Mouse (Mus musculus) embryonic facial prominence, embryonic 14.5 days (tissue): ENCODE data around the gene Igsf11. TPM values are rescaled to one million over a fixed set of nuclear protein-coding genes. Genes with fewer than 3 reads are reported as not detected.
"Not testable (repeated sequence)": the region's sequence is repeated elsewhere in the genome, so short reads cannot be mapped to it uniquely, and the experiment has no call there.

ENCODE experiments used
- ATAC-seq: fragments of 200-750 bp; cut with Nextera tagmentation; 2 replicates; pipeline ENCODE4 v1.8.0; 2017; ENCODE audit warnings: low read depth, moderate number of reproducible peaks, moderate TSS enrichment
- DNase-seq: peaks from one replicate; pipeline ENCODE4 v3.0.0-alpha.2; 2015; ENCODE audit warnings: low spot score
- H3K27ac ChIP-seq: fragments of 300-500 bp; sonication (generic); replicated peaks from 2 replicates; pipeline ENCODE4 v1.5.1; 2014; ENCODE audit warnings: low read depth, mild to moderate bottlenecking, low read length, moderate library complexity
- H3K27me3 ChIP-seq: fragments of 300-500 bp; sonication (generic); replicated peaks from 2 replicates; pipeline ENCODE4 v1.6.1; 2014; ENCODE audit warnings: low read length; ENCODE audit not compliant: control insufficient read depth, insufficient read depth
- H3K36me3 ChIP-seq: fragments of 300-500 bp; sonication (generic); 2 replicates; pipeline ENCODE4 v1.6.1; 2014; ENCODE audit warnings: low read length, mixed read lengths; ENCODE audit not compliant: control insufficient read depth, insufficient read depth
- H3K4me1 ChIP-seq: fragments of 300-500 bp; sonication (generic); 2 replicates; pipeline ENCODE4 v1.6.1; 2014; ENCODE audit warnings: antibody characterized with exemption, low read length; ENCODE audit not compliant: control insufficient read depth, insufficient read depth
- H3K4me2 ChIP-seq: fragments of 300-500 bp; sonication (generic); 2 replicates; pipeline ENCODE4 v1.6.1; 2014; ENCODE audit warnings: low read depth, mild to moderate bottlenecking, low read length, moderate library complexity, mixed read lengths
- H3K4me3 ChIP-seq: fragments of 300-500 bp; sonication (generic); 2 replicates; pipeline ENCODE4 v1.5.1; 2014; ENCODE audit warnings: low read depth, mild to moderate bottlenecking, low read length
- H3K9ac ChIP-seq: fragments of 300-500 bp; sonication (generic); 2 replicates; pipeline ENCODE4 v1.6.1; 2014; ENCODE audit warnings: low read depth, mild to moderate bottlenecking, low read length, moderate library complexity, mixed read lengths
- H3K9me3 ChIP-seq: fragments of 300-500 bp; sonication (generic); 2 replicates; pipeline ENCODE4 v1.6.1; 2016; ENCODE audit warnings: low read length; ENCODE audit not compliant: control insufficient read depth
- WGBS: fragments of 180-500 bp; shearing (Covaris S2); extraction: QIAGEN DNeasy Blood & Tissue Kit; methylation state at CpG from one replicate; pipeline ENCODE4 v1.1.7; 2014; 5-methylcytosine and 5-hydroxymethylcytosine counted together
- polyA plus RNA-seq: library from polyadenylated mRNA; unstranded; fragments of >200 nt; fragmentation: Nextera tagmentation; extraction: Ambion mirVana; gene quantifications from 2 replicates; pipeline ENCODE4 v1.2.1, GENCODE M21; 2014

Gene Igsf11
- polyA plus RNA-seq, 1 experiment from 2014 or later = 0.89 TPM

DNA sequence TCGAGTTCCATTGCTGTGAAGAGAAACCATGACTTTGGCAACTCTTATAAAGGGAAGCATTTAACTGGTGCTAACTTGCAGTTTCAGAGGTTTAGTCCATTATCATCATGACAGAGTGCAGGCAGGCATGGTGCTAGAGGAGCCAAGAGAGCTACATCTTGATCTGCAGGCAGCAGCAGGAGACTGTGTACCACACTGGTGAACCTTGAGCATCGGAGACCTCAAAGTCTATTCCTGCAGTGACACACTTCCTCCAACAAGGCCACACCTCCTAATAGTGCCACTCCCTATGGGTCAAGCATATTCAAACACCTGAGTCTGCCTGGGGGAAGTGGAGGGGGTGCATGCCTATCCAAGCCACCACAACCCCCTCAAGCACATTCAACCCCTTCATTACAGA is 86.1 kb downstream of the Igsf11 start:
- Histone ChIP-seq H3K27ac (no peak overlapping the region), H3K9me3 (no peaks in the 10 kb centered on the region), H3K36me3 (no peaks in the 10 kb centered on the region), H3K4me2 (no peak overlapping the region), H3K4me1 (peaks cover 5% of the 10 kb centered on the region), H3K4me3 (no peak overlapping the region), H3K9ac (no peak overlapping the region), H3K27me3 (no peaks in the 10 kb centered on the region)
- 88% methylated on average over 2 of the region's 2 CpGs for WGBS
- ATAC-seq (no peak), DNase-seq (no peak)

DNA sequence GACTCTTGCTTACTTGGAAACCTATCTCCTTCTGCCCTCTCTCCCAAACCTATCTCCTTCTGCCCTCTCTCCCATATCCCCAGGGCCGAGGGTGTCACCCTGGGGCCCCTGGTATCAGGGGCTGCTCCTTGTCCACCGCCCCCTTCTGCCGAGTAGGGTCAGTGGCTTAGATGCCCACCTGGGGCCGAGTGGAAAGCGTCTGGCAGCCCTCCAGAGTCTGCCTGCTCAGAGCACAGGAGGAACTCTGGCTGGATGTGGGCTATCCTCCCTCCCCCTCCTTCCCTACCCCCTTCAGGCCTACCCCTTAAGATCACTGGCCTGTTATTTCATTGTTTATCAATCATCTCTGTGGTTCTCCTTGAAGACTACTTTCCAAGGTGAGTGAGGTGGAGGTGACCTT is 88.1 kb downstream of the Igsf11 start:
- DNase-seq (no peak), ATAC-seq (no peak)
- H3K4me3 ChIP-seq = no peak overlapping the region
- H3K9ac ChIP-seq = no peak overlapping the region
- no peaks in the 10 kb centered on the region for H3K36me3 ChIP-seq
- H3K27ac ChIP-seq = no peak overlapping the region
- no peak overlapping the region for H3K4me2 ChIP-seq
- no peaks in the 10 kb centered on the region for H3K9me3 ChIP-seq
- H3K27me3 ChIP-seq = no peaks in the 10 kb centered on the region
- WGBS = 30% methylated on average over 5 of the region's 5 CpGs
- peaks cover 5% of the 10 kb centered on the region for H3K4me1 ChIP-seq

DNA sequence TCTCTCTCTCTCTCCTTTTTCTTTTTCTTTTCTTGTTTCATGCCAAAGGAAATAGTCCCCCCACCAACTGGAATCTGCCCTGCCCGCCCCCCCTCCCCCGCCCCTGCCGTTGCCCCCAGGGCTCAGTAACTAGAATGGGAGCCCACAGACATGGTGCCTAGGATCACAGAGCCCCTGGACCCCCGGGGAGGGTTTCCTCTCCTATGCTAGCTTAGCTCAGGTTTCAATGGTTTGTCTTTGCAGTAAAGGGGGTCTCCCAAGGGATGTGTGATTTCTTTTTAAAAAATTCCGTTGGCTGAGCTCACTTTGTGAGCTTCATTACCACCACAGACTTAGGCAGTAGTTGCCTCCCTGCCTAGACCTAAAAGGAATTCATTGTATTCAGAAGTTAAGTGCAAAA is 89.6 kb downstream of the Igsf11 start:
- no peak for ATAC-seq
- H3K4me2 ChIP-seq = no peak overlapping the region
- peak; percentile 64 for DNase-seq

DNA sequence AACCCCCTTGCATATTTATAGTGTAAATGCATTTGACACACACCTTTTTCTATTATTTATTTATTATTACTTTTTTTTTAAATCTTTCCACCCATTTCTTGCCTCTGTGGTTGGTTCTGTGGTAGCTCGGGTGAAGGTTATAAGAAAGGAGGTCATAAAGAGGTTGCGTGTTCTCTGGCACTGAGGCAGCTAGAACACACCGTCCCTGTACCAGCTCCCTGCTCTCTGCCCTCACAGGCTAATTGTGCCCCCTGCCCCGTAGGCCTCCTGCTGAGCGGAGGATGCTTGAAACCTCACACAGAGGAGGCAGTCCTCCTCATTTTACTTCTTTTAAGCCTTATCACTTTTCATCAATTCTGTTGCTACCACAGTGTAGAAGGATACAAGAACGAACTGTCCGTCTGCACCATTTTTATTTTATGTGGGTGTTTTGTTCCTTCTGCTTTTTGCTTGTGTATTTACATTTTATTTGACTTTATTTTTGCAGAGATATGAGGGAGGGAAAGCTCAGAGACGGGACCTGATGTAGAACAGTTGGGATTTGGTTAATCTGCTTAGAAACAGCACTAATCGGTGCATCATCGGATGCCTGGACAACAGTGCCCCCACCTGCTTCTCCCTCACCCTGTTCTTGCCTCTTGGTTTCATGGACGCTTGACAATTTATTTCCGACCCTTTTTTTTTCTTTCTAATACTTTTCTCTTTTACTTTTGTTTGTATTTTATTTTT is 90.2 kb downstream of the Igsf11 start:
- WGBS = 18% methylated on average over 12 of the region's 12 CpGs
- DNase-seq (no peak), ATAC-seq (no peak)
- Histone ChIP-seq H3K27me3 (no peaks in the 10 kb centered on the region), H3K4me1 (peaks cover 5% of the 10 kb centered on the region), H3K4me3 (no peak overlapping the region), H3K4me2 (no peak overlapping the region), H3K9me3 (no peaks in the 10 kb centered on the region), H3K27ac (no peak overlapping the region), H3K36me3 (no peaks in the 10 kb centered on the region), H3K9ac (no peak overlapping the region)

More for the DNA sequence above, 89.6 kb downstream of the Igsf11 start:
- Histone ChIP-seq H3K4me1 (peaks cover 5% of the 10 kb centered on the region), H3K9ac (no peak overlapping the region), H3K4me3 (no peak overlapping the region), H3K36me3 (no peaks in the 10 kb centered on the region), H3K9me3 (no peaks in the 10 kb centered on the region), H3K27ac (no peak overlapping the region), H3K27me3 (no peaks in the 10 kb centered on the region)
- WGBS = 3% methylated on average over 5 of the region's 5 CpGs

DNA sequence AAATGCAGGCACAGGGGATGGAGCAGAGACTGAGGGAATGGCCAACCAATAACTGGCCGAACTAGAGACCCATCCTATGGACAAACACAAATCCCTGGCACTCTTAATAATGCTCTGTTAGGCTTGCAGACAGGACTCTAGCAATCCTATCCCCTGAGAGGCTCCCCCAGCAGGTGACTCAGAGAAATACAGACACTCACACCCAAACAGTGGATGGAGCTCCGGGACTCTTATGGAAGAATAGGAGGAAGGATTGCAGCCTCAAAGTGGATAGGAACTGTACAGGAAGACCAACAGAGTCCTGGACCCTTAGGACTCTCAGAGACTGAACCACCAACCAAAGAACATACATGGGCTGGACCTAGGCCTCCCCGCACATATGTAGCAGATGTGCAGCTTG is 91.4 kb downstream of the Igsf11 start:
- H3K9ac ChIP-seq, DNase-seq, ATAC-seq, H3K9me3 ChIP-seq, H3K4me2 ChIP-seq, H3K36me3 ChIP-seq, H3K4me1 ChIP-seq, H3K4me3 ChIP-seq, H3K27ac ChIP-seq, H3K27me3 ChIP-seq: not testable (repeated sequence)
- WGBS = 63% methylated on average over 3 of the region's 3 CpGs

DNA sequence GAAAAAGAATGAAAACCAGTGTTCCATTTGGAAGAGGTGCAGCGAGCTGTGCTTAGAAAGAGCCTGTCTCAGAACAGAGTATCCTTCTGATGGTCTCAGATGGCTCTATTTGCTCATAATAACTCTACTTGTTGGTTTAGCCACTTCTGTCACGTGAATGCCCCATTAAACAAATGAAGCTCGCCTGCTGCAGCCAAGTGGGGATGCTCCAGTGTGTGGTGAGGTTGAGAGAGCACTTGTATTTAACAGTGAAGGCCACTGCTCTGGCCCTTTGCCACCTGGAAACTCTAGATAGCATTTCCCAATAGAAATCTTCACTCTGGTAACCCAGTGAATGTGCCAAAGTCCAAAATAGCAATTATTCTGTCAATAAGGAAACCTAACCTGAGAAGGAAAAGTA is 92.9 kb downstream of the Igsf11 start:
- ATAC-seq = 0 out of 2 replicates have a peak, but pooled peaks have one; percentile 17
- no peak overlapping the region for H3K4me3 ChIP-seq
- no peaks in the 10 kb centered on the region for H3K9me3 ChIP-seq
- H3K27ac ChIP-seq = no peak overlapping the region
- H3K27me3 ChIP-seq = no peaks in the 10 kb centered on the region
- H3K9ac ChIP-seq = no peak overlapping the region
- 45% methylated on average over 3 of the region's 3 CpGs for WGBS
- no peaks in the 10 kb centered on the region for H3K36me3 ChIP-seq
- peak; percentile 36 for DNase-seq
- H3K4me2 ChIP-seq = no peak overlapping the region
- H3K4me1 ChIP-seq = peaks cover 5% of the 10 kb centered on the region

DNA sequence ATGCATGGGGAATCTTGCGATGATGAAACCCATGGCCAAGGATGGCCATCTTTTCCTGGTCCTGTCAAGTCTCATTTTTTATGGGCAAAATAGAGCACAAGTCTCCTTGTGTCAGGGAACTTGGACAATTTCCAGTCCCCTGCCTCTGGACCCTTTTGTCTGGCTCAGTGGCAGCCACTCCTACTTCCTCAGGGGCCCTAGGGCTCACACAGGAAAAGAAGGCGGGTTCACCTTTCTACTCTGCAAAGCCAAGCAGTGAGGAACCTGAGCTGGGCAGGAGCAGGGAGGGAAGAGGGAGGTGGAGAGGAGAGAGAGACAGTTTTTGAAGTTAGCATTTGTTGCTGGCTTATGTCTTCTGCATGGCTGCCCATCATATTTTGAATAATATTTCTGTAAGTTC is 93.9 kb downstream of the Igsf11 start:
- no peaks in the 10 kb centered on the region for H3K9me3 ChIP-seq
- H3K9ac ChIP-seq = no peak overlapping the region
- no peaks in the 10 kb centered on the region for H3K27me3 ChIP-seq
- H3K4me3 ChIP-seq = no peak overlapping the region
- H3K4me1 ChIP-seq = peaks cover 5% of the 10 kb centered on the region
- no peak overlapping the region for H3K27ac ChIP-seq
- ATAC-seq (peak; percentile 88; the same call in 1 of the 2 replicates), DNase-seq (peak; percentile 64)
- 47% methylated on average over 2 of the region's 2 CpGs for WGBS
- H3K4me2 ChIP-seq = no peak overlapping the region
- H3K36me3 ChIP-seq = no peaks in the 10 kb centered on the region

DNA sequence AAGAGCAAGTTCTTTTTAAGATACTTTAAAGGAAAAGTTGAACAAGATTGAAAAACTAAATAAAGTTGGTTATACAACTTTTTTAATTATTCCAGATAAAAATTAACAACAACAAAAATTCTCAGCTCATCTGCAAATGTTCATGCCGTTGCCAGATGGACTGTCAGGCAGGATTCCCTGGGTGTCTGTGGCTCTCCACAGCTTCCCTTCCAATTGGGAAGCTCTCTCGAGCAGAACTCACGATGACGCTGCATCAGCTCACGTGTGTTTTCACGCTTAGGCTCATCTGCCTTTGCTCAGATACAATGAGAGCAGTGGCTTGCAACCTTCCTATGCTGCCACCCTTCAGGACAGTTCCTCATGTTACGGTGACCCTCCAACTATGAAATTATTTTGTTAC is 101.2 kb downstream of the Igsf11 start:
- Histone ChIP-seq H3K27ac (no peak overlapping the region), H3K27me3 (no peaks in the 10 kb centered on the region), H3K4me3 (no peak overlapping the region), H3K9ac (no peak overlapping the region), H3K36me3 (no peaks in the 10 kb centered on the region), H3K4me1 (no peaks in the 10 kb centered on the region), H3K9me3 (no peaks in the 10 kb centered on the region), H3K4me2 (no peak overlapping the region)
- 82% methylated on average over 7 of the region's 7 CpGs for WGBS
- DNase-seq (no peak), ATAC-seq (no peak)
